Mouse (Mus musculus) lung, postnatal 4 days (tissue): Measurements from ENCODE around the gene Col24a1.

Experiments
- DNase-seq, 2 experiments: peaks; one replicate each; pipeline ENCODE4 v3.0.0; 2021

The Col24a1 gene

GRCm38 (mm10) chr3:145575743-145576481, 283.6 kb downstream of the Col24a1 start, which contains the start of gene Znhit6:
TSS of gene Znhit6 (plus strand) at chr3:145576205.
- peak; percentile 95 for DNase-seq

GRCm38 (mm10) chr3:145576482-145576822, 284.2 kb downstream of the Col24a1 start:
- DNase-seq: no peak

GRCm38 (mm10) chr3:145576876-145577275, 284.6 kb downstream of the Col24a1 start:
- DNase-seq: no peak

- DNase-seq: no peak
Observed at GRCm38 (mm10) chr3:145583043-145583442, 290.8 kb downstream of the Col24a1 start.

GRCm38 (mm10) chr3:145583522-145584200, 291.4 kb downstream of the Col24a1 start:
- no peak for DNase-seq

- DNase-seq: no peak
Observed at GRCm38 (mm10) chr3:145590562-145590961, 298.3 kb downstream of the Col24a1 start.

GRCm38 (mm10) chr3:145591841-145592542, 299.7 kb downstream of the Col24a1 start:
- no peak for DNase-seq

GRCm38 (mm10) chr3:145595354-145595753, 303.1 kb downstream of the Col24a1 start:
- no peak for DNase-seq

- no peak for DNase-seq
Observed at GRCm38 (mm10) chr3:145599059-145599458, 306.8 kb downstream of the Col24a1 start.

- DNase-seq: no peak
Observed at GRCm38 (mm10) chr3:145600801-145601200, 308.5 kb downstream of the Col24a1 start.

GRCm38 (mm10) chr3:145601345-145601744, 309.1 kb downstream of the Col24a1 start:
- no peak for DNase-seq
